Mouse (Mus musculus): Measurements from ENCODE around the gene Krt24. TPM values are rescaled to one million over a fixed set of nuclear protein-coding genes. Genes with fewer than 3 reads are reported as not detected.

The Krt24 gene
- polyA plus RNA-seq, 1 experiment from 2014 or later: not detected

DNA sequence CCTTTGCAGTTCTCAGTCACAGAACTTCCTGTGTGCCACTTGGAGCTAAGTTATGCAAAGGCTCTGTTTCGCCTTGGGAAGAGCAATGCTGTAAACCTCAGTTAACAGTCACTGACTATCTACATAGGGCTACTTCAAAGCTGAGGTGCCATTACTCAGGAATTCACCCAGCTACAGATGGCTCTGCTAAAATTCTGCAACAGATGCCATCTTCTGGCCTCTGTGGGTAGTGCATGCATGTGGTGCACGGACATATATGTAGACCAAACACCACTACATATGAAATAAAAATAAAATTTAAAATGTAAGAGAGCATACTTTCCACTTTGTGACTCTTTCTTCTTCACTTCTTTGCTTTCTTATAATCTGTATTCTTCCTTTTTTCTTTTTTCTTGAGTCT is 22.5 kb upstream of the Krt24 start:
- 32% methylated on average over 2 of the region's 2 CpGs for WGBS (ENCODE audit: insufficient replicate concordance)
- H3K27me3 ChIP-seq (ENCODE audit: control insufficient read depth, insufficient read depth, low read length): no peaks in the 10 kb centered on the region
- no peaks in the 10 kb centered on the region for H3K9me3 ChIP-seq (replicated peaks; ENCODE audit: control insufficient read depth, low read length)
- H3K9ac ChIP-seq (ENCODE audit: low read depth, low read length): no peak overlapping the region
- no peak overlapping the region for H3K4me3 ChIP-seq (ENCODE audit: low read depth, low read length)
- H3K4me2 ChIP-seq: no peak overlapping the region
- H3K36me3 ChIP-seq (ENCODE audit: control insufficient read depth, insufficient read depth, low read length): no peaks in the 10 kb centered on the region
- ATAC-seq (replicated peaks; ENCODE audit: insufficient number of reproducible peaks, low FRiP score, low TSS enrichment): no peak
- no peak overlapping the region for H3K27ac ChIP-seq (ENCODE audit: low read depth, low read length)
- no peaks in the 10 kb centered on the region for H3K4me1 ChIP-seq (ENCODE audit: control insufficient read depth, insufficient read depth, low read length)

GRCm38 (mm10) chr11:99295039-99295438 is 10.0 kb upstream of the Krt24 start:
- no peak overlapping the region for H3K4me2 ChIP-seq
- no peak overlapping the region for H3K9ac ChIP-seq (ENCODE audit: low read depth, low read length)
- no peaks in the 10 kb centered on the region for H3K27me3 ChIP-seq (ENCODE audit: control insufficient read depth, insufficient read depth, low read length)
- no peak overlapping the region for H3K4me3 ChIP-seq (ENCODE audit: low read depth, low read length)
- no peak for ATAC-seq (replicated peaks; ENCODE audit: insufficient number of reproducible peaks, low FRiP score, low TSS enrichment)
- no peaks in the 10 kb centered on the region for H3K36me3 ChIP-seq (ENCODE audit: control insufficient read depth, insufficient read depth, low read length)
- 56% methylated on average over 5 of the region's 5 CpGs for WGBS (ENCODE audit: insufficient replicate concordance)
- H3K4me1 ChIP-seq (ENCODE audit: control insufficient read depth, insufficient read depth, low read length): no peaks in the 10 kb centered on the region
- H3K27ac ChIP-seq (ENCODE audit: low read depth, low read length): no peak overlapping the region
- H3K9me3 ChIP-seq (replicated peaks; ENCODE audit: control insufficient read depth, low read length): no peaks in the 10 kb centered on the region

DNA sequence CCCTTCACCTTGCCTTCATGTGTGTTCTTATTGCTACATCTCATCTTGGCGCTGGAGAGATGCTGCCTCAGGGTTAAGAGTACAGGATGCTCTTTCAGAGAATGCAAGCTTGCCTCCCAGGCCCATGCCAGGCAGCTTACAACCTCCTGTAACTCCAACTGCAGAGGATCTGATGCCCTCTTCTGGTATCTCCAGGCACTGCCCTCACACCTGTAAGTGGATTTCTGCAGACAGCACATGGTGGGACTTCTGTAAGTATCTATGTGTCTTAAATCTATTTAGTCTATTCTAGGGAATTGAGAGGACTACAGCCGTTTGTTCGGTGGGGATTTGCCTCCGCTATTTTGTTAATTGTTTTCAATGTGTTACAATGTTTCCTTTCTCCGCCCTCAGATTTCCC is 7.8 kb upstream of the Krt24 start:
- no peaks in the 10 kb centered on the region for H3K27me3 ChIP-seq (ENCODE audit: control insufficient read depth, insufficient read depth, low read length)
- no peak overlapping the region for H3K9ac ChIP-seq (ENCODE audit: low read depth, low read length)
- no peak overlapping the region for H3K4me2 ChIP-seq
- WGBS (ENCODE audit: insufficient replicate concordance): 59% methylated on average over 5 of the region's 5 CpGs
- no peak overlapping the region for H3K4me3 ChIP-seq (ENCODE audit: low read depth, low read length)
- no peaks in the 10 kb centered on the region for H3K9me3 ChIP-seq (replicated peaks; ENCODE audit: control insufficient read depth, low read length)
- ATAC-seq (replicated peaks; ENCODE audit: insufficient number of reproducible peaks, low FRiP score, low TSS enrichment): no peak
- no peaks in the 10 kb centered on the region for H3K36me3 ChIP-seq (ENCODE audit: control insufficient read depth, insufficient read depth, low read length)
- no peaks in the 10 kb centered on the region for H3K4me1 ChIP-seq (ENCODE audit: control insufficient read depth, insufficient read depth, low read length)
- H3K27ac ChIP-seq (ENCODE audit: low read depth, low read length): no peak overlapping the region

DNA sequence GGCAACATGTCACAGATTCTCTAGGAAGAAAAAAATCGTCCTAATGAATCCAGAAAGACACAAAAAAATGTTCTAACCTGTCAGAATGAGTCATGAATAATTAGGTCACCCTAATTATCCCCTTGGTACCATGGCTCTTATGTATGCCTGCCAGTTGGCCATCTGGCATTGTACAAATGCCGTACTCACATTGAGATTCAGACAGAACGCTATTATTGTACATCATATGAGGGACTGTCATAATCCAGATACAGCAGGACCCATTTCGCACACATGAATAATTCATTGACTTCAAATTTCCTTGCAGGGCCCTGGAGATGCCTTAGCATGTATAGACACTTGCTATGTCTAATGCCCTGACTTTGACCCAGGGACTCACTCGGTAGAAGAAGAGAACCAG is 1.1 kb downstream of the Krt24 start:
- H3K9ac ChIP-seq (ENCODE audit: low read depth, low read length): no peak overlapping the region
- H3K27ac ChIP-seq (ENCODE audit: low read depth, low read length): no peak overlapping the region
- ATAC-seq (replicated peaks; ENCODE audit: insufficient number of reproducible peaks, low FRiP score, low TSS enrichment): no peak
- no peaks in the 10 kb centered on the region for H3K36me3 ChIP-seq (ENCODE audit: control insufficient read depth, insufficient read depth, low read length)
- no peaks in the 10 kb centered on the region for H3K27me3 ChIP-seq (ENCODE audit: control insufficient read depth, insufficient read depth, low read length)
- H3K4me2 ChIP-seq: no peak overlapping the region
- H3K4me3 ChIP-seq (ENCODE audit: low read depth, low read length): no peak overlapping the region
- H3K4me1 ChIP-seq (ENCODE audit: control insufficient read depth, insufficient read depth, low read length): no peaks in the 10 kb centered on the region
- WGBS (ENCODE audit: insufficient replicate concordance): 80% methylated on average over 5 of the region's 5 CpGs
- H3K9me3 ChIP-seq (replicated peaks; ENCODE audit: control insufficient read depth, low read length): no peaks in the 10 kb centered on the region

DNA sequence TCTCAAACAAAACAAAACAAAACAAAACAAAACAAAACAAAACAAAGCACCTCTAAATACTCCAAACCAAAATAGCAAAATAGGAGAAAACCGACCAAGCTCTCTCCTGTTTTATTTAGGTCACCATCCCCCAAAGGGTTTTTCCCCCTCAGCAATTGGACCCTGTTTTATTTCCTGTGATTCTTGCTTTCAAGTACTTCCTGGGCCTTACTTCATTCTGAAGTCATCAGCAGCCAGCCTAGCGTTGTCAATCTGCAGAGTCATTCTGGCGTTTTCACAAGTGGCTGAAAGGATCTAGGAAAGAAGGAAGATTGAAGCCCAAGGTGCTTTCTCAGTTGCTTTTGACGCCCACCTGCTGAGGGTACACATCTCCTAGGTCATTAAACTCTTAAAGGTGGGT is 1.7 kb downstream of the Krt24 start:
- Histone ChIP-seq H3K4me1 (ENCODE audit: control insufficient read depth, insufficient read depth, low read length) (no peaks in the 10 kb centered on the region), H3K4me2 (no peak overlapping the region), H3K9ac (ENCODE audit: low read depth, low read length) (no peak overlapping the region), H3K9me3 (replicated peaks; ENCODE audit: control insufficient read depth, low read length) (no peaks in the 10 kb centered on the region), H3K27me3 (ENCODE audit: control insufficient read depth, insufficient read depth, low read length) (no peaks in the 10 kb centered on the region), H3K36me3 (ENCODE audit: control insufficient read depth, insufficient read depth, low read length) (no peaks in the 10 kb centered on the region), H3K4me3 (ENCODE audit: low read depth, low read length) (no peak overlapping the region), H3K27ac (ENCODE audit: low read depth, low read length) (no peak overlapping the region)
- ATAC-seq (replicated peaks; ENCODE audit: insufficient number of reproducible peaks, low FRiP score, low TSS enrichment): no peak
- 42% methylated on average over 4 of the region's 4 CpGs for WGBS (ENCODE audit: insufficient replicate concordance)

DNA sequence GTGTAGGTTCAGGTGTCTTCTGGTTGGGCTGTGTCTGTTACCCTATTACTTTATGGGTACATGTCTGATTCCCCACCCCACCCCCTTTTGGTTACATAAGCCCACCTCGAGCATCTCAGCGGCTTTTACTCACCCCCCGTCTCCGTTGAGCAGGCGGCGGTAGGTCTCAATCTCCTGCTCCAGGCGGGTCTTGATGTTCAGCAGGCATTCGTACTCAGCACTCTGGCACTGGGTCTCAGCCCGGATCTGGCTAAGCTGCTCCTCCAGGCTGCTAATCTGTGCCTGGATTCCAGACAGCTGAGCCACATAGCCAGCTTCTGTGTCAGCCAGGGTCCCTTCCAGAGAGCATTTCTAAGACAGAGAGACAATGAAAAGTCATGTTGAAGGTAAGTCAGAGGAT is 3.9 kb downstream of the Krt24 start:
- no peak overlapping the region for H3K4me3 ChIP-seq (ENCODE audit: low read depth, low read length)
- ATAC-seq (replicated peaks; ENCODE audit: insufficient number of reproducible peaks, low FRiP score, low TSS enrichment): no peak
- no peaks in the 10 kb centered on the region for H3K36me3 ChIP-seq (ENCODE audit: control insufficient read depth, insufficient read depth, low read length)
- no peak overlapping the region for H3K27ac ChIP-seq (ENCODE audit: low read depth, low read length)
- H3K27me3 ChIP-seq (ENCODE audit: control insufficient read depth, insufficient read depth, low read length): no peaks in the 10 kb centered on the region
- H3K4me1 ChIP-seq (ENCODE audit: control insufficient read depth, insufficient read depth, low read length): no peaks in the 10 kb centered on the region
- H3K9ac ChIP-seq (ENCODE audit: low read depth, low read length): no peak overlapping the region
- WGBS (ENCODE audit: insufficient replicate concordance): 46% methylated on average over 9 of the region's 9 CpGs
- H3K9me3 ChIP-seq (replicated peaks; ENCODE audit: control insufficient read depth, low read length): no peaks in the 10 kb centered on the region
- H3K4me2 ChIP-seq: no peak overlapping the region

- Histone ChIP-seq H3K9ac (ENCODE audit: low read depth, low read length) (no peak overlapping the region), H3K27ac (ENCODE audit: low read depth, low read length) (no peak overlapping the region), H3K27me3 (ENCODE audit: control insufficient read depth, insufficient read depth, low read length) (no peaks in the 10 kb centered on the region), H3K36me3 (ENCODE audit: control insufficient read depth, insufficient read depth, low read length) (no peaks in the 10 kb centered on the region), H3K4me3 (ENCODE audit: low read depth, low read length) (no peak overlapping the region), H3K9me3 (replicated peaks; ENCODE audit: control insufficient read depth, low read length) (no peaks in the 10 kb centered on the region), H3K4me2 (no peak overlapping the region), H3K4me1 (ENCODE audit: control insufficient read depth, insufficient read depth, low read length) (no peaks in the 10 kb centered on the region)
- WGBS (ENCODE audit: insufficient replicate concordance): 72% methylated on average over 5 of the region's 5 CpGs
- no peak for ATAC-seq (replicated peaks; ENCODE audit: insufficient number of reproducible peaks, low FRiP score, low TSS enrichment)
Observed at GRCm38 (mm10) chr11:99279986-99280385, 5.1 kb downstream of the Krt24 start.

DNA sequence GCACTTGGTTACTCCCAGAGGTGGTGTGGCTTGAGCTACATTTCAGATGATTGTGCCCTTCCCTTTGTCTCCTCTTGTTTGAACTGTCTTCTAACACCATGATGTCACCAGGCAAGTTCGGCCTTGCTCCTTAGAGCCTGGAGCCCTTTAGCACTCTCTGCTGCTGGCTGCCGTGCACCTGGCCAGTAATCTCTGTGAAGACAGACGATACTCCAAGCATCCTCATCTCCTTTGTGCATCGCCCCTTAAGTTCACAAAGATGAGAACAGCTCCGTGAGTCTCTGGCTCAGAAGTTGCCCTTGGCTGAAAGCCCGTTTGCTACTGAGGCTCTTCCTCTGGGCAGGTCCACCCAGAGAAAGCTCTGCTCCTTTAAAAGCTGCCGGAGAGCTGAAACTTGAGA is 8.3 kb downstream of the Krt24 start:
- no peak overlapping the region for H3K9ac ChIP-seq (ENCODE audit: low read depth, low read length)
- WGBS (ENCODE audit: insufficient replicate concordance): 56% methylated on average over 7 of the region's 7 CpGs
- no peak overlapping the region for H3K4me3 ChIP-seq (ENCODE audit: low read depth, low read length)
- no peak overlapping the region for H3K4me2 ChIP-seq
- ATAC-seq (replicated peaks; ENCODE audit: insufficient number of reproducible peaks, low FRiP score, low TSS enrichment): no peak
- no peaks in the 10 kb centered on the region for H3K36me3 ChIP-seq (ENCODE audit: control insufficient read depth, insufficient read depth, low read length)
- no peaks in the 10 kb centered on the region for H3K9me3 ChIP-seq (replicated peaks; ENCODE audit: control insufficient read depth, low read length)
- H3K27ac ChIP-seq (ENCODE audit: low read depth, low read length): no peak overlapping the region
- H3K4me1 ChIP-seq (ENCODE audit: control insufficient read depth, insufficient read depth, low read length): no peaks in the 10 kb centered on the region
- no peaks in the 10 kb centered on the region for H3K27me3 ChIP-seq (ENCODE audit: control insufficient read depth, insufficient read depth, low read length)

DNA sequence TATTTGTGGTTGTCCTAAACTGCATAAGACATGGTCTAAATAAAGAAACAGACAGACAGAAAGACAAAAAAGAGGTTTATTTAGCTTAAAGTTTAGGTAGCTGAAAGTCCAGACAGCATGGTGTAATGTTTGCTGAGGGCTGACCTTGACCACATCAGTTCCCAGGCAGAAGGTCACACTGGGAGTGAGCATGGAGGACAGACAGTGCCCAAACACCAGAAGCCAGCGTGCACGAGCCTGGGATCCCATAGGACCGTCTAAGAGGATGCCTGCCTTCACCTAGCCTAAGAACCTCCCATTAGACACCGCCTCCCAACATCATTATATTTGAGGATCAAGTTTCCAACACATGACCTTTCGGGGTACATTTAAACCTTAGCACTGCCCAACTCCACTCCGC is 9.4 kb downstream of the Krt24 start:
- Histone ChIP-seq H3K4me3 (ENCODE audit: low read depth, low read length) (no peak overlapping the region), H3K9ac (ENCODE audit: low read depth, low read length) (no peak overlapping the region), H3K27ac (ENCODE audit: low read depth, low read length) (no peak overlapping the region), H3K36me3 (ENCODE audit: control insufficient read depth, insufficient read depth, low read length) (no peaks in the 10 kb centered on the region), H3K27me3 (ENCODE audit: control insufficient read depth, insufficient read depth, low read length) (no peaks in the 10 kb centered on the region), H3K4me2 (no peak overlapping the region), H3K4me1 (ENCODE audit: control insufficient read depth, insufficient read depth, low read length) (no peaks in the 10 kb centered on the region), H3K9me3 (replicated peaks; ENCODE audit: control insufficient read depth, low read length) (no peaks in the 10 kb centered on the region)
- WGBS (ENCODE audit: insufficient replicate concordance): 57% methylated on average over 6 of the region's 6 CpGs
- ATAC-seq (replicated peaks; ENCODE audit: insufficient number of reproducible peaks, low FRiP score, low TSS enrichment): no peak
